Mouse (Mus musculus): ENCODE results near the gene Itln1.

GRCm38 (mm10) chr1:171565888-171566287 is 30.8 kb upstream of the Itln1 start:
- TF ChIP-seq CTCF (IDR thresholded peaks at IDR 0.05; ENCODE audit: control insufficient read depth, insufficient read depth, low read length) = no peak
- TF ChIP-seq POLR2A (IDR thresholded peaks at IDR 0.05; ENCODE audit: borderline replicate concordance, control insufficient read depth, low read depth, low read length) = no peak

Data from bone marrow, adult 2 months (tissue).